Mouse (Mus musculus): ENCODE data around the gene Cdk1. TPM values are rescaled to one million over a fixed set of nuclear protein-coding genes. Genes with fewer than 3 reads are reported as not detected.

Gene Cdk1
- polyA plus RNA-seq, 1 experiment from 2014 or later = 223 TPM

DNA sequence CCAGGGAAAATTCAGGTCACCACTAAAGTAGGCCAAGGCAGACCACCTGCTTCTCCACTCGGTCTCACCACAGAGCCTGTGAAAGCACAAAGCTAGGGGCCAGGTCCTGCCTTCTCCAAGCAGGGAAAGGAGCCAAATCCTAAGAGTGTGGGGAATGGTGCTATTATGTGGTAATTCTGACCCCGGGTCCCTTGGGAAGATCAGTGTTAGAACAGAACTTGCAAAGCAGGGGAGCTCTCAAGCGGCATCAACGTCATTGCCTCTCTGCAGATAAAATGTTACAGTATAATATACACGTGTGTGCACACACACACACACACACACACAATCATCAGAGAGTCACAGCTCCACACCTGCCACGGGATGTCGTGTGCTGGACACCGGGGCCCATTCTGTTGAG lies 62.0 kb downstream of the Cdk1 start:
- no peak for ATAC-seq (ENCODE audit: low FRiP score, low read depth)
- no peaks in the 10 kb centered on the region for H3K9me3 ChIP-seq
- no peak overlapping the region for H3K27ac ChIP-seq
- H3K27me3 ChIP-seq (replicated peaks) = no peaks in the 10 kb centered on the region
- no peak overlapping the region for H3K9ac ChIP-seq
- no peak overlapping the region for H3K4me3 ChIP-seq
- no peaks in the 10 kb centered on the region for H3K4me1 ChIP-seq
- no peak overlapping the region for H3K4me2 ChIP-seq (replicated peaks)
- peaks cover 20% of the 10 kb centered on the region for H3K36me3 ChIP-seq
- 94% methylated on average over 8 of the region's 8 CpGs for WGBS

DNA sequence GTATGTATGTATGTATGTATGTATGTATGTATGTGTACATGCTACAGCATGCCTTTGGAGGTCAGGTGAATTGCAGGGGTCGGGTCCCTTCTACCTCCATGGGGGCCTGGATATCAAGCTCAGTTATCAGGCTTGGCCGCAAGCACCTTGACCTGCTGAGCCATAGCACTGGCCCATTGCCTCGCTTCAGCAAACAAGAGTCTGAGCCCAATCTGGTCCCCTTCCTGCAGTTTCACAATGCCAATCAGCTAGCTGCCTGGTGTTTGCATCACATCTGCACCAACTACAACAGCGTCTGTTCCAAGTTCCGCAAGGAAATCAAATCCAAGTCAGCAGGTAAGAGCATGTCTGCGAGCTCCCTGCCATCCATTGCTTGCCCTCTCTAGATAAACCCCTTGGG lies 64.0 kb downstream of the Cdk1 start:
- no peak overlapping the region for H3K9ac ChIP-seq
- no peak overlapping the region for H3K4me3 ChIP-seq
- H3K27ac ChIP-seq = no peak overlapping the region
- no peaks in the 10 kb centered on the region for H3K9me3 ChIP-seq
- WGBS = 92% methylated on average over 6 of the region's 6 CpGs
- H3K4me2 ChIP-seq (replicated peaks) = no peak overlapping the region
- H3K27me3 ChIP-seq (replicated peaks) = no peaks in the 10 kb centered on the region
- H3K4me1 ChIP-seq = no peaks in the 10 kb centered on the region
- H3K36me3 ChIP-seq = peaks cover 25% of the 10 kb centered on the region
- ATAC-seq (ENCODE audit: low FRiP score, low read depth) = no peak

GRCm38 (mm10) chr10:69288086-69288485 lies 64.7 kb downstream of the Cdk1 start:
- H3K4me2 ChIP-seq (replicated peaks) = no peak overlapping the region
- no peak overlapping the region for H3K4me3 ChIP-seq
- WGBS = 83% methylated on average over 4 of the region's 4 CpGs
- no peaks in the 10 kb centered on the region for H3K9me3 ChIP-seq
- no peaks in the 10 kb centered on the region for H3K4me1 ChIP-seq
- peaks cover 25% of the 10 kb centered on the region for H3K36me3 ChIP-seq
- no peak for ATAC-seq (ENCODE audit: low FRiP score, low read depth)
- no peak overlapping the region for H3K27ac ChIP-seq
- no peak overlapping the region for H3K9ac ChIP-seq
- H3K27me3 ChIP-seq (replicated peaks) = no peaks in the 10 kb centered on the region

GRCm38 (mm10) chr10:69286939-69287338 lies 65.8 kb downstream of the Cdk1 start:
- ATAC-seq (ENCODE audit: low FRiP score, low read depth) = no peak
- no peaks in the 10 kb centered on the region for H3K27me3 ChIP-seq (replicated peaks)
- peaks cover 31% of the 10 kb centered on the region for H3K36me3 ChIP-seq
- no peak overlapping the region for H3K27ac ChIP-seq
- no peaks in the 10 kb centered on the region for H3K4me1 ChIP-seq
- H3K4me3 ChIP-seq = no peak overlapping the region
- WGBS = 96% methylated on average over 3 of the region's 3 CpGs
- H3K4me2 ChIP-seq (replicated peaks) = no peak overlapping the region
- H3K9ac ChIP-seq = no peak overlapping the region
- H3K9me3 ChIP-seq = no peaks in the 10 kb centered on the region

Other genes starting within 250 kb of the Cdk1 start
- gene Rhobtb1, start 201.5 kb downstream of the Cdk1 start, polyA plus RNA-seq (2016; fragmentation: Nextera tagmentation; extraction: Ambion mirVana) = 16.0 and 18.4 TPM in 2 replicates
- 1.4 and 1.5 TPM in 2 replicates for gene A930033H14Rik, start 139.8 kb downstream of the Cdk1 start, polyA plus RNA-seq (2016; fragmentation: Nextera tagmentation; extraction: Ambion mirVana)
- gene Ank3, start 45.8 kb upstream of the Cdk1 start, polyA plus RNA-seq (2016; fragmentation: Nextera tagmentation; extraction: Ambion mirVana) = 95.5 and 102 TPM in 2 replicates